In genomic region chr10:123199615-123200319, GRCm38 (mm10) we compare ENCODE assay signal across 16 mouse cellular contexts.
"Had no signal": no experiment of that assay in that cellular context is flagged by ENCODE, and none has a peak within 500 bp of the region (broad histone marks: within the 10 kb centered on the region; RNA-seq: fewer than 3 reads in every experiment).

No protein-coding gene starts in this region.

- DNase-seq: kidney, adult 8-10 months; kidney, postnatal 36 days; layer of hippocampus, adult 9-11 months; left cerebral cortex, postnatal 4 days; lung, postnatal 14 days; right cerebral cortex, postnatal 14 days; thymus, adult 18-20 months; thymus, postnatal 14 days had no signal

- H3K4me3 ChIP-seq: limb, embryonic 13.5 days; lung, embryonic 15.5 days; midbrain, embryonic 13.5 days; stomach, embryonic 15.5 days had no signal

- H3K9ac ChIP-seq: limb, embryonic 13.5 days; liver, embryonic 14.5 days; lung, embryonic 15.5 days; midbrain, embryonic 13.5 days; stomach, embryonic 15.5 days had no signal

- H3K36me3 ChIP-seq: limb, embryonic 13.5 days; lung, embryonic 15.5 days; midbrain, embryonic 13.5 days; stomach, embryonic 15.5 days had no signal

- H3K27me3 ChIP-seq: limb, embryonic 13.5 days; lung, embryonic 15.5 days; midbrain, embryonic 13.5 days; stomach, embryonic 15.5 days had no signal

- H3K9me3 ChIP-seq: limb, embryonic 13.5 days; lung, embryonic 15.5 days; midbrain, embryonic 13.5 days; stomach, embryonic 15.5 days had no signal

- ATAC-seq: inflammation-experienced regulatory T-cells, adult 6 months; intestine, postnatal 0 days; midbrain, embryonic 13.5 days had no signal

- H3K27ac ChIP-seq: kidney, postnatal 0 days; limb, embryonic 13.5 days; liver, embryonic 14.5 days; lung, embryonic 15.5 days; midbrain, embryonic 13.5 days; stomach, embryonic 15.5 days had no signal

- H3K4me2 ChIP-seq: limb, embryonic 13.5 days; lung, embryonic 15.5 days; midbrain, embryonic 13.5 days; stomach, embryonic 15.5 days had no signal
